Mouse (Mus musculus) kidney, postnatal 0 days (tissue): ENCODE measurements around the gene Gm17334. TPM values are rescaled to one million over a fixed set of nuclear protein-coding genes. Genes with fewer than 3 reads are reported as not detected.

ENCODE experiments used
- ATAC-seq: fragments of 200-750 bp; cut with Nextera tagmentation; replicated peaks from 2 replicates; pipeline ENCODE4 v1.8.0; 2017; ENCODE audit warnings: low read depth, moderate number of reproducible peaks, moderate TSS enrichment, moderate library complexity; ENCODE audit not compliant: low FRiP score
- DNase-seq: peaks from one replicate; pipeline ENCODE4 v3.0.0-alpha.2; 2016; ENCODE audit warnings: low spot score
- H3K27ac ChIP-seq: fragments of 300-500 bp; sonication (generic); 2 replicates; pipeline ENCODE4 v1.5.1; 2014; ENCODE audit warnings: mild to moderate bottlenecking
- H3K27me3 ChIP-seq: fragments of 300-500 bp; sonication (generic); 2 replicates; pipeline ENCODE4 v1.6.1; 2014; ENCODE audit warnings: low read length, mixed read lengths; ENCODE audit not compliant: insufficient read depth
- H3K36me3 ChIP-seq: fragments of 300-500 bp; sonication (generic); 2 replicates; pipeline ENCODE4 v1.6.1; 2014; ENCODE audit warnings: low read length, mixed read lengths; ENCODE audit not compliant: insufficient read depth
- H3K4me1 ChIP-seq: fragments of 300-500 bp; sonication (generic); replicated peaks from 2 replicates; pipeline ENCODE4 v1.6.1; 2014; ENCODE audit warnings: antibody characterized with exemption, low read length, mixed read lengths; ENCODE audit not compliant: insufficient read depth
- H3K4me2 ChIP-seq: fragments of 300-500 bp; sonication (generic); 2 replicates; pipeline ENCODE4 v1.6.1; 2014; ENCODE audit warnings: mild to moderate bottlenecking, low read length, moderate library complexity, mixed read lengths
- H3K4me3 ChIP-seq: fragments of 300-500 bp; sonication (generic); replicated peaks from 2 replicates; pipeline ENCODE4 v1.5.1; 2014; ENCODE audit warnings: low read depth, low read length
- H3K9ac ChIP-seq: fragments of 300-500 bp; sonication (generic); 2 replicates; pipeline ENCODE4 v1.6.1; 2014; ENCODE audit warnings: low read depth, low read length
- H3K9me3 ChIP-seq: fragments of 300-500 bp; sonication (generic); replicated peaks from 2 replicates; pipeline ENCODE4 v1.6.1; 2016; ENCODE audit warnings: low read length, inconsistent platforms, mixed read lengths
- CTCF ChIP-seq: IDR thresholded peaks from 2 replicates; pipeline ENCODE4 v1.5.1; 2016; ENCODE audit warnings: antibody characterized with exemption, low read depth, mild to moderate bottlenecking, moderate library complexity
- WGBS: fragments of 180-500 bp; shearing (Covaris S2); extraction: QIAGEN DNeasy Blood & Tissue Kit; methylation state at CpG from one replicate; pipeline ENCODE4 v1.1.7; 2014; 5-methylcytosine and 5-hydroxymethylcytosine counted together
- polyA plus RNA-seq: library from polyadenylated mRNA; unstranded; fragments of >200 nt; fragmentation: Nextera tagmentation; extraction: Ambion mirVana; gene quantifications from 2 replicates; pipeline ENCODE4 v1.2.1, GENCODE M21; 2015

Gene Gm17334
- polyA plus RNA-seq, 1 experiment from 2014 or later, result 0.21 TPM

- Histone ChIP-seq H3K27ac (no peak overlapping the region), H3K9ac (no peak overlapping the region), H3K27me3 (no peaks in the 10 kb centered on the region), H3K4me3 (no peak overlapping the region), H3K4me2 (no peak overlapping the region), H3K4me1 (0 out of 2 replicates have a peak, but pooled peaks cover 5% of the 10 kb centered on the region), H3K36me3 (no peaks in the 10 kb centered on the region), H3K9me3 (no peaks in the 10 kb centered on the region)
- TF ChIP-seq CTCF, result no peak
- no peak for ATAC-seq
- WGBS, result 71% methylated on average over 9 of the region's 9 CpGs
- DNase-seq, result no peak
These were observed 10.3 kb upstream of the Gm17334 start for GRCm38 (mm10) chr11:53783288-53783687.

DNA sequence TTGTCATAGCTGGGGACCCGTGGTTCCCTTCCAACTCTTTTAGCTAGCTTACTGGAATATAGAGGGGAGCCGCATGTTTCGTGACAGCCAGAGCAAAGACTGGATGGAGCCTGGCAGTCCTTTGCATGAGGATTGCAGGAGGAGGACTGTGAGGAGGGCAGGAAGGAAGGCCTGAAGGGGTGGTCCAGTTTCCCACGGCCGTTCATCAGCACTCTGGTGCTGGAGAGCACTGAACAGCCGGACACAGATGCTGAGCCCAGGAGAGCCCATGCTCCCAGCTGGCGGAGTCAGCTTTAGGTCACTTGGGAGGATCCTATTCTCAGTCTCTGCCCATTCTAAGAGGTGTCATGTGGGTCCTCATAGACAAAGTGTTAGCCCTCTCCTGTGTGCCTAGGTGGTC lies 9.0 kb upstream of the Gm17334 start:
- Histone ChIP-seq H3K9me3 (no peaks in the 10 kb centered on the region), H3K27me3 (no peaks in the 10 kb centered on the region), H3K9ac (no peak overlapping the region), H3K4me3 (no peak overlapping the region), H3K4me2 (no peak overlapping the region), H3K36me3 (0 out of 2 replicates have a peak, but pooled peaks cover 1% of the 10 kb centered on the region), H3K27ac (no peak overlapping the region), H3K4me1 (0 out of 2 replicates have a peak, but pooled peaks cover 5% of the 10 kb centered on the region)
- no peak for TF ChIP-seq CTCF
- WGBS, result 69% methylated on average over 7 of the region's 7 CpGs
- DNase-seq (no peak), ATAC-seq (no peak)

DNA sequence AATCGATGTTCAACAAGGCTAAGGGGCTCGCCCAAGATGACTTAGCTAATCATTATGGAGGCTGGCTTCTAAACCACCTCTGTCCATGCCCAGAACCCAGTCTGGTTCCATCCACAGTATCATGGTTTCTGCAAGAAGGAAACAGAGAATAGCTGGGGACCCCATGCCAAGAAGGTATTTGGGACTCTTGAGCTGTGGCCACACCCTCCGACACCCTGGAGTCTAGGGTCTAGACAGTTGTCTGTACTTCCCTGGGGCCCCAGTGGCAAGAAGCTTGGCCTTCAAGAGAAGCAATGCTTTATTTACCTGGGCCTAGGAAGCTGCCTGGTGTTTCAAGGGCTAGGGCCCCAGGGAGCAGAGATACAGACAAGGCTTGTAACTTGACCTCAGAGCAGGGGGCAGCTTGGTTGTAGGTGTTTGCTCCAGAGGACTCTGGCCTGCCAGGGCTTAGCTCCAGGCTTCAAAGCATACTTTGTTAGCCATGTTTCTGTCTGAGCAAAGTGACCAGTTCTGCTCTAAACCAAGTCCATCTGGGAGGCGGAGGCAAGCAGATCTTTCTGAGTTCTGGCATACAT lies 8.3 kb upstream of the Gm17334 start:
- Histone ChIP-seq H3K27ac (no peak overlapping the region), H3K27me3 (no peaks in the 10 kb centered on the region), H3K9ac (no peak overlapping the region), H3K4me2 (no peak overlapping the region), H3K4me1 (0 out of 2 replicates have a peak, but pooled peaks cover 5% of the 10 kb centered on the region), H3K4me3 (no peak overlapping the region), H3K9me3 (no peaks in the 10 kb centered on the region), H3K36me3 (peaks cover 4% of the 10 kb centered on the region; the same call in 1 of the 2 replicates)
- 87% methylated on average over 4 of the region's 4 CpGs for WGBS
- no peak for TF ChIP-seq CTCF
- no peak for DNase-seq
- ATAC-seq, result no peak

DNA sequence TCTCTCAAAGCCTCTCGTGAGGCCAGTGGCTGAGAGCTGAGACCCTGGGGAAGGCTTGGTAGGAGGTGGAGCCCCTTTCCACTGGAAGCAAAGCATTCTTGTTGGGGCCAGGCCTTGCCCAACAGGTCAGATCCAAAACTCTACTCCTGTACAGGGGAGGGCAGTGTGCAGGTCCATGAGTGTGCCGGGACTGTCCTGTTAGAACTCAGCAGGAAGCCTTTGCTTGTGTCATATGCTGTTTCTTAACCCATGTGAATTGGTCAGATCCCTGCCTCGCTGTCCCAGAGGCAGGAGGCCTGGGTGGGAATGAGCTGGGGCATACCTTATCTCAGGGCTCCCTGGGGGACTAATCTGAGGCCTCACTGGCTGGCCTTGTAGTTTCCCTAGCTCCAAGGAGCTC lies 7.3 kb upstream of the Gm17334 start:
- no peak overlapping the region for H3K9ac ChIP-seq
- no peaks in the 10 kb centered on the region for H3K9me3 ChIP-seq
- DNase-seq (no peak), ATAC-seq (no peak)
- H3K4me3 ChIP-seq, result no peak overlapping the region
- TF ChIP-seq CTCF, result no peak
- H3K4me2 ChIP-seq, result no peak overlapping the region
- H3K4me1 ChIP-seq, result 0 out of 2 replicates have a peak, but pooled peaks cover 5% of the 10 kb centered on the region
- H3K27ac ChIP-seq, result no peak overlapping the region
- H3K27me3 ChIP-seq, result no peaks in the 10 kb centered on the region
- WGBS, result 68% methylated on average over 3 of the region's 3 CpGs
- H3K36me3 ChIP-seq, result peaks cover 13% of the 10 kb centered on the region

GRCm38 (mm10) chr11:53779808-53780207 lies 6.8 kb upstream of the Gm17334 start:
- Histone ChIP-seq H3K36me3 (peaks cover 15% of the 10 kb centered on the region), H3K4me3 (no peak overlapping the region), H3K4me2 (no peak overlapping the region), H3K27me3 (no peaks in the 10 kb centered on the region), H3K9me3 (no peaks in the 10 kb centered on the region), H3K27ac (no peak overlapping the region), H3K4me1 (0 out of 2 replicates have a peak, but pooled peaks cover 5% of the 10 kb centered on the region), H3K9ac (no peak overlapping the region)
- WGBS, result 72% methylated on average over 2 of the region's 2 CpGs
- no peak for ATAC-seq
- DNase-seq, result no peak
- no peak for TF ChIP-seq CTCF

GRCm38 (mm10) chr11:53778455-53778854 lies 5.5 kb upstream of the Gm17334 start:
- no peak for DNase-seq
- 75% methylated on average over 5 of the region's 5 CpGs for WGBS
- no peaks in the 10 kb centered on the region for H3K4me1 ChIP-seq
- H3K27me3 ChIP-seq, result no peaks in the 10 kb centered on the region
- no peak overlapping the region for H3K4me3 ChIP-seq
- no peak overlapping the region for H3K9ac ChIP-seq
- H3K9me3 ChIP-seq, result no peaks in the 10 kb centered on the region
- no peak overlapping the region for H3K27ac ChIP-seq
- no peak for TF ChIP-seq CTCF
- H3K36me3 ChIP-seq, result peaks cover 20% of the 10 kb centered on the region
- H3K4me2 ChIP-seq, result no peak overlapping the region
- no peak for ATAC-seq

GRCm38 (mm10) chr11:53777736-53778135 lies 4.7 kb upstream of the Gm17334 start:
- 66% methylated on average over 5 of the region's 5 CpGs for WGBS
- peaks cover 20% of the 10 kb centered on the region for H3K36me3 ChIP-seq
- no peak for ATAC-seq

More at GRCm38 (mm10) chr11:53777736-53778135, 4.7 kb upstream of the Gm17334 start:
- Histone ChIP-seq H3K27ac (no peak overlapping the region), H3K27me3 (no peaks in the 10 kb centered on the region), H3K9me3 (no peaks in the 10 kb centered on the region), H3K9ac (no peak overlapping the region), H3K4me2 (no peak overlapping the region), H3K4me3 (no peak overlapping the region), H3K4me1 (no peaks in the 10 kb centered on the region)
- no peak for TF ChIP-seq CTCF
- DNase-seq, result no peak
